Mouse (Mus musculus) kidney, adult 2 months (tissue): ENCODE data around the gene Dio1.

ENCODE experiments used
- CTCF ChIP-seq: fragments of 200-500 bp; conservative IDR thresholded peaks from 2 replicates; pipeline ENCODE4 v1.5.1; 2011; ENCODE audit warnings: low read depth, mild to moderate bottlenecking, control low read depth, low read length, moderate library complexity, mixed read lengths; ENCODE audit not compliant: insufficient read depth, insufficient read length
- POLR2A ChIP-seq: fragments of 200-500 bp; IDR thresholded peaks from one replicate; pipeline ENCODE4 v1.6.1; 2011; ENCODE audit warnings: low read depth, low read length, control low read depth

DNA sequence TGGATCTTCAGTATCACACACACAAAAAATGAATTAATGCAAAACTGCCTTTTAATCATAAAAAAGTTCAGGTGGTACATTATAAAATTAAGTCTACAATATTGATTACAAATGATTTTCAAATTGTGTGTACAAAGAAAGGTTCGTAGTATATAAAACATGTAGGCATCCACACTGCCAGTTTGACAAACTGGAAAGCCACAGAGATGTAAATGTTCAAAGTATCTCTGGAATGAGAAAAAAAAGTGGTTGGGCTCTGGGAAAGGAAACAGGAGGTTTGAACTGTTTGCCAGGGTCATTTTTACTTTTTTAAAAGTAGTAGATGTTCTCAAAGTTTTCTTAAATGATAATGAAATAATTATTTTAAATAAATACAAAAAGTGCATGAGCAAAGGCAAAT lies 60.9 kb downstream of the Dio1 start:
- TF ChIP-seq CTCF (no peak), POLR2A (no peak)
